Mouse (Mus musculus): ENCODE data around the gene Caprin2. TPM values are rescaled to one million over a fixed set of nuclear protein-coding genes. Genes with fewer than 3 reads are reported as not detected.

Caprin2 gene
- total RNA-seq, 2 experiments from 2014 or later = 8.3 to 10.7 TPM

DNA sequence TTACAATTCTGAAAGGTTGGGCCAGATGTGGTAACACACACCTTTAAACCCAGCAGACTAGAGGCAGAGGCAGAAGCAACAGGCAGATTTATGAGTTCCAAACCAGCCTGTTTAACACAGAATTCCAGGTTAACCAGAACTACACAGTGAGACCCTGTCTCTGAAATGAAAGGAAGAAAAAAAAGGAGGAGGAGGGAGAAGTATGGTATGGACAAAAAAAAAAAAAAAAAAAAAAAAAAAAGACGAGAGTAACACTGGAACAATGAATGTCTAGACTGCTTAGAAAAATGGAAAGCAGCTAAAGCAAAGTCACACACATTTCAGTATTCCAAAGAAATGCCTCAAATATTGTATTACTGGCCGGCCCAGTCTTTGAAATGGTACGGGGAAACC is 65.7 kb downstream of the Caprin2 start:
- no peak for TF ChIP-seq CTCF (conservative IDR thresholded peaks at IDR 0.05)
- H3K4me3 ChIP-seq = peak overlapping the region; percentile 89
- DNase-seq (ENCODE audit: low spot score in 2 of 2) = no peak
- peak overlapping the region; percentile 80; the same call in 1 of the 2 replicates for H3K27ac ChIP-seq

DNA sequence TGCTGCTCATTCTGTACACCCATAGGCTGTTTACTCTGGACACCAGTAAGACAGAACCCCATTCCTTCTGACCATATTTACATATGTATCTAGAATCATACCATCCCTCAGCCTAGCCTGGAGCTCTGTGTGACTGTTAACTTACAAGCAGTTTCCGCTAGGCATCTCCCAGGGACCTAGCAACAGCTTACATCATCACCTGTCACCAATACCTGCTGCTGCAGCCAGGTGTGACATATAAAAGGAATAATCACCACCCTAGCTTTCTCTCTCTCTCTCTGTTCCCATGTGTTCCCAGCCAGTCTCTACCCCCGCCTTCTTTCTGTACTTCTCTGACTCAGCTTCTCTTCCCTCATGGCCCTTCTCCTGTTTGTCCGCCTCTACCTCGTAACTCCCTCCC is 69.9 kb downstream of the Caprin2 start:
- no peak for TF ChIP-seq CTCF (conservative IDR thresholded peaks at IDR 0.05)
- Histone ChIP-seq H3K4me3 (no peak overlapping the region), H3K27ac (no peak overlapping the region)
- peak in 1 of 2 experiments; percentile 6 for DNase-seq (ENCODE audit: low spot score in 2 of 2)

DNA sequence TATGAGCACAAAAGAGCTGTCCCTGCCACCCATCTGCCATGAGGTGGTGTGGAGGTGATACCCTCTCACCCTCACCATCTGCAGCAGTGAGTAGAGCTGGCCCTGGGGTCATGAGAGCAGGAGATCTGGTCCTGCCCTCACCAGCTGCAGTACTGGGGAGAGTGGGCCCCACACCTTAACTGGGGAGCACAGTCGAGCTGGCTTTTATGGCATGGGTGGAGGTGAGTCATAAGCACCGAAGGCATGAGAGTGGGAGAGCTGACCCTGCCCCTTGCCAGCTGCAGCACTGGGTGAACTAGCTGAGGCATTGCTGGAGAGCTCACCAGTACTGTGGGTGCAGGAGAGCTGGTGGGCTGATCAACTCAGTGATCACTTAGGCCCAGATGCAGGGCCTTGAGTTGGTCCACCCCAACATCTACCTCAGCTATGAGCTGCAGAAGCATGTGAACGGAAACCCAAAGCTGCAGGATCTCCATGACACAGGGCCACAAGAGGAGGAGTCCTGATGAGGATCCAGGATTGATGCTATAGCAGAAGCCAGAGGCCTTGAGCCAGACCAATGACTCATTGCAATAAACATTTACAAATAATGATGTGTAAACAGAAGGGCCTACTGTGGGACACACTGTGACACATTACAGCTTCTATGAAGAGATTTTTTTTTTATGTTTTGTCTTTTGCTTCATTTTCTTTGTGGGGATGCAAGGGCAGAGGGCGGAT is 77.3 kb downstream of the Caprin2 start:
- no peak overlapping the region for H3K27ac ChIP-seq
- H3K4me3 ChIP-seq = no peak overlapping the region
- no peak for DNase-seq (ENCODE audit: low spot score in 2 of 2)
- TF ChIP-seq CTCF (conservative IDR thresholded peaks at IDR 0.05) = no peak

DNA sequence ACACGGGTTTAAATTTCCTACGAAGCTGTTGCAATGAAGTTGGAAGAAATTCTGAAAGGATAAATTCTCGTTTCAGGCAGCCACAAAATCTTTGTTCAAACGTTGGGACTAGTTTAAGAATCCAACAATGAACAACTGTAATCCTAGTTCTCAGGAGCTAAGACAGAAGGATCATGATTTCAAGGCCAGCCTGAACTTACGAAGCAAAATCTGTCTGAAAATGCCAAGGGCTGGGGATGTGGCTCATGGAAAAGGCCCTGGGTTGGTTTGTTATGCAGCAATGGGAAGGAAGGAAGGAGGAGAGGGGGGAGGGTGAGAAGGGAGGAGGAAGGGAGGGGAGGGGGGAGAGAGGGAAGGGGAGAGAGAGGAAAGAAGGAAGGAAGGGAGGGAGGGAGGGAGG is 79.3 kb downstream of the Caprin2 start:
- Histone ChIP-seq H3K27ac (no peak overlapping the region), H3K4me3 (no peak overlapping the region)
- DNase-seq (ENCODE audit: low spot score in 2 of 2) = no peak
- no peak for TF ChIP-seq CTCF (conservative IDR thresholded peaks at IDR 0.05)

DNA sequence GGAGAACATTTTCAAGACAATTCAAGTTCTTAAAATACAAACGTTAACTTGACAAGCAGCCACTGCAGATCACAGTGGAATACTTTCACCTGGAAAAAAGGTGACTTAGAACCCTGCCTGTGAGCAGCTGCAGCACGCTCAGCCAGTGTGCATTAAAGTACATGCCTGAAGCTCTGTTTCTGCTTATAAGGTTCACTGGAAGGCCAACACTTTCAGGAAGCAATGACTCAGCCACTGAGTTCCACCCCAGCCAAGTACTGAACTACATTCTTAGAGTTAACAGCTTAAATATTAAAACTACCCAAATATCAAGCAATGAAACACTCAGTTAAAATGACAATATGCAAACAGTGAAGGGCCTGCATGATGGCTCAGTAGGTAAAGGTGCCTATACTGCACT is 84.9 kb downstream of the Caprin2 start:
- H3K4me3 ChIP-seq = no peak overlapping the region
- no peak for DNase-seq (ENCODE audit: low spot score in 2 of 2)
- no peak for TF ChIP-seq CTCF (conservative IDR thresholded peaks at IDR 0.05)
- H3K27ac ChIP-seq = no peak overlapping the region

DNA sequence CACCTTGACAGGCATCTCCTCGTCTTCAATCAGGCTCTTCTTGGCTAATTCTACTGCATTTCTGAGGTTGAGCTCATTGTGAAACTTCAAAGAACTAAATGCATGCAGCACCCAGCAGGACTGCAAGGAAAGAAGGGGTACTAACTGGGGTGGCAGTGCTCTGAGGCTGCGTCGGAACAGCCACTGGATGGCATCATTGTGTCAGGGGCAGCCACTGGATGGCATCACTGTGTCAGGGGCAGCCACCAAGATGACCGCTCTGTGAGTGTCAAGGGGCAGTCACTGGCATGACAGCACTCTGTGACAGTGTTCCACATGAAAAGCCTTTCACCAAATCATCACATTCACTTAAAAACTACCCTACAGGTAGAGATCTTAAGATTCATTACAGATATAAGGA is 96.3 kb downstream of the Caprin2 start:
- peak; percentile 16; the same call in 1 of the 2 replicates for TF ChIP-seq CTCF (conservative IDR thresholded peaks at IDR 0.05)

DNA sequence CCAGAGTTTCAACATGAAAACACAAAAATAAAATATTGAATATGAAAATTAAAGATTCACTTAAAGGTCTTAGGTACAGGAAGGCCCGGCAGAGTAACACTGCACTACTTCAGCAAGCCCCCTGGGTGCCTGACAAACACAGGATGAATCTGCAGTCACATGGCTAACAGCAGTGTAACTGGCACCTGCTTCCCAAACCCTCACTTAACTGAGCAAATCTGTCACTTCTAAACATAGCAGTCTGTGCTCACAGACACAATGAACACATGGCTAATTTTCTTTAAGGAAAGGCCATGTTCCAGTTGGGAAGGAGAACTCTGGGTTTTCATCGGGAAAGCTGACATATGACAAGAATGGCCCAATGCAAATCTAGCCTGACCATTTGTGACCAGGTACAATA is 100.9 kb downstream of the Caprin2 start:
- H3K4me3 ChIP-seq = no peak overlapping the region
- peak; percentile 32 for TF ChIP-seq CTCF (conservative IDR thresholded peaks at IDR 0.05)
- DNase-seq (ENCODE audit: low spot score in 2 of 2) = peak; percentile 38 to 41
- peak overlapping the region; percentile 73 for H3K27ac ChIP-seq

More for the DNA sequence above, 96.3 kb downstream of the Caprin2 start:
- no peak for DNase-seq (ENCODE audit: low spot score in 2 of 2)
- Histone ChIP-seq H3K4me3 (no peak overlapping the region), H3K27ac (no peak overlapping the region)

Other genes with a start within 250 kb of the Caprin2 start
- 10 to 100 TPM; 48.3 to 52.0 TPM for gene Ipo8, start 64.8 kb downstream of the Caprin2 start, total RNA-seq (2021)
- 1 to 10 TPM; 2.8 to 3.3 TPM for gene Sinhcaf, start 50.2 kb upstream of the Caprin2 start, total RNA-seq (2021)
- gene Dennd5b, start 205.4 kb upstream of the Caprin2 start, total RNA-seq (2021) = 10 to 100 TPM; 43.9 to 49.9 TPM
- gene Gm10203, start 233.9 kb upstream of the Caprin2 start, total RNA-seq (2021) = not detected
- 1 to 10 TPM; 2.8 to 2.9 TPM for gene Etfbkmt, start 243.6 kb upstream of the Caprin2 start, total RNA-seq (2021)

Measured in layer of hippocampus, adult 2 months (tissue).